Mouse (Mus musculus) ZHBTc4 (cell line): ENCODE data around the gene Gm3072.
"Not testable (repeated sequence)": the region's sequence is repeated elsewhere in the genome, so short reads cannot be mapped to it uniquely, and the experiment has no call there.

Experiments used
- DNase-seq: peaks from one replicate; pipeline ENCODE4 v3.0.0-alpha.2; 2011; ENCODE audit warnings: low read depth, low spot score

The Gm3072 gene

DNA sequence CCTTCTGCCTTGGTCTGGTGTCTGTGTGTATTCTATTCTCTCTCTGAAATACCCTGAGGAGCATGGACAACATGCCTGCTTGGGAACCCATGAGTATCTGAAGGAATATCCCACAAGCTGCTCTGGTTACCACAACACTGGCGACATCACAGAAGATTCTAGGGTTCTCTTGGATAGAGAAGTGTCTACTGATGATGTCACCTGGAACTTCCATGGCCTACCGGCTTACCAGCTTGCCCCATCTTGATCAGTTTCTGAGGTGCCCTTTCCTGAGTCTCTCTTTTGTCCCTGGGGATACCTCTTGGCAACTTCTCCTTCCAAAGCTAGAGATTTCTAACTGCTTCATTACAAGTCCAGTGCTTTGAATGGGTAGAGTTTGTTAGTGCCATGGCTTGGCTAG is at the start of gene Gm3072:
Gm3072 (minus strand) TSS at position 101 of the 400 bp plus-strand sequence.
- DNase-seq, result not testable (repeated sequence)

DNA sequence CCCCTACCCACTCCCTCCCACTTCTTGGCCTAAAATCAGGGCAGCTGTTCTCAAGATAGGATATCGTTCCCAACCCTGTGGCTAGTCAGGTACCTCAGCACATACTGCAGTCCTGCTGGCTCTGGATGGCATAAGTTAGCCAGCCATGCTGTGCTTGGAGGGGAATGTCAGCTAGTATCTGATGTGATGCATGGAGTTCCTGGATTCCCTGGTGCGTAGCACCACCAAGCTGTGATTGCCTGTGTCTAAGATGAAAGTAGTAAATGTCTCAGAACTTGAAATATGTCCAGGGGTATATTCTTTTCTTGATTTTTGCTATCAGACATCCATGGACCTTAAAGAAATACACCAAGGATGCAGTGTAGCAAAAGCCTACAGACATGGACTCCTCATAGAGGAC is 23.8 kb upstream of the Gm3072 start:
- DNase-seq, result not testable (repeated sequence)

GRCm38 (mm10) chr14:41646387-41646786 is 22.0 kb upstream of the Gm3072 start, which contains the start of gene Gm3676:
Gm3676 (minus strand) TSS chr14:41646487.
- DNase-seq, result not testable (repeated sequence)

DNA sequence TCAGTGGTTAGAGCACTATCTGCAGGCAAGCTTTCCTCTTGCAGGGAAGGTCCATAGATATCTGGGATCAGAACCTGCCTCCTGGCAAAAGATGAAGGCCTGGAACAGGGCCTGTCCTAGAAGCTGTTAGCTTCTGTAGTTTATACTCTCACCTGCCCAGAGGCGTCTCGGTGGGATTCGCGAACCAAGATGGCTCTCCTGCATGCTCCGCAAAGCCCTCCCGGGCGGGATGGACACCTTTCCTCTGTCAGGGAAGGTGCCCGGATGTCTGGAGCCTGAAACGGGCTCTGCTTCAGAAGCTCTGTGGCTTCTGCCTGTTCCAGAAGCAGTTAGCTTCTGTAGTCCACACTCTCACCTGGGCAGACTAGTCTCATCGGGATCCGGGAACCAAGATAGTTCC is 5.7 kb upstream of the Gm3072 start:
- not testable (repeated sequence) for DNase-seq

GRCm38 (mm10) chr14:41622535-41622934 is 1.9 kb downstream of the Gm3072 start:
- DNase-seq, result not testable (repeated sequence)

- DNase-seq, result not testable (repeated sequence)
Measured at GRCm38 (mm10) chr14:41610690-41611089, 13.7 kb downstream of the Gm3072 start.

GRCm38 (mm10) chr14:41600935-41601334 is 23.5 kb downstream of the Gm3072 start:
- DNase-seq, result not testable (repeated sequence)

DNA sequence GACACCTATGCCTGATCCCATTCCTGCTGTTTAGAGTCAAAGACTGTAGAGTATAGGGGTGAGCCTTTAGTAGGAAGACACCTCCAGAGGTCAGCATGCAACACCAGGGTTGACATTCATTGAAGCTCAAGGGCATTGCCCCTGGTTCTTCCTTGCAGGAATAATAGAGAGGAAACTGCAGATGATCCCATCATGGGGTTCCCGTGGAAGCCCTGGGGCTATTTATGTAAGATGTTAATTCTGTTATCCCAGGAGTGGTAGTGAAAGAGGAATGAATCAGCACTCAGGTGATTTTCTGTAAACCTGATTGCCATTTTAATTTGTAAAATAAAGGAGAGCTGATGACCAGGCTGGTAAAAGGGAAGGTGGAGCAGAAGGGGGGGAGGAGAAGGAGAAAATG is 38.1 kb downstream of the Gm3072 start:
- DNase-seq, result peak; percentile 78

GRCm38 (mm10) chr14:41572911-41573310 is 51.5 kb downstream of the Gm3072 start, which contains the start of gene 1700049E17Rik2:
1700049E17Rik2 (plus strand) TSS chr14:41573211.
- not testable (repeated sequence) for DNase-seq
